ENCODE assay signal across 8 mouse cellular contexts in genomic region chr14:12283641-12284040, GRCm38 (mm10). TPM values are rescaled to one million over a fixed set of nuclear protein-coding genes. Genes with fewer than 3 reads are reported as not detected.
A peak's percentile ranks its signal among the peaks of the same experiment; 100 is the strongest.
DNase-seq lines count a peak whose midpoint lies in the region; ATAC-seq and TF ChIP-seq lines count a peak whose summit lies in the region.

Gm49355 (plus strand) TSS chr14:12283976.

- no peak for ATAC-seq in erythroblast, adult 5-6 weeks (replicated peaks; ENCODE audit: low FRiP score, poor library complexity, severe bottlenecking)
- ATAC-seq in liver, embryonic 12.5 days: 0 out of 2 replicates have a peak, but pooled peaks have one; percentile 1
- ATAC-seq in inflammation-experienced regulatory T-cells, adult 6 months: no peak

- no peak for TF ChIP-seq POLR2A in testis, adult 2 months (IDR thresholded peaks at IDR 0.05; ENCODE audit: control insufficient read depth, low read depth, low read length)

- WGBS in liver, embryonic 12.5 days (ENCODE audit: insufficient replicate concordance): 69% methylated on average over 6 of the region's 6 CpGs

- DNase-seq in testis, postnatal 10 days (ENCODE audit: low spot score): no peak
- no peak for DNase-seq in embryo, embryonic 10 days (ENCODE audit: low spot score)
- DNase-seq in frontal cortex, postnatal 10 days (ENCODE audit: low spot score in 2 of 2): no peak

- H3K4me1 ChIP-seq in erythroblast, embryonic 14.5 days (ENCODE audit: control insufficient read depth): peaks cover 10% of the 10 kb centered on the region
- no peaks in the 10 kb centered on the region for H3K4me1 ChIP-seq in testis, adult 2 months (ENCODE audit: control insufficient read depth, insufficient read depth, low read length)
- H3K4me1 ChIP-seq in liver, embryonic 12.5 days: 0 out of 2 replicates have a peak, but pooled peaks cover 7% of the 10 kb centered on the region

- peak within 1 kb of the TSS; percentile 93 for H3K27ac ChIP-seq in testis, adult 2 months (ENCODE audit: control insufficient read depth, insufficient read depth, low read depth, low read length)
- H3K27ac ChIP-seq in liver, embryonic 12.5 days: peak within 1 kb of the TSS; percentile 91

- peaks cover 4% of the 10 kb centered on the region for H3K36me3 ChIP-seq in erythroblast, embryonic 14.5 days (ENCODE audit: control insufficient read depth)
- H3K36me3 ChIP-seq in testis, adult 2 months (ENCODE audit: control insufficient read depth, insufficient read depth, low read length): no peaks in the 10 kb centered on the region
- H3K36me3 ChIP-seq in liver, embryonic 12.5 days: peaks cover 8% of the 10 kb centered on the region; the same call in 1 of the 2 replicates

- peaks cover 2% of the 10 kb centered on the region; the same call in 1 of the 2 replicates for H3K27me3 ChIP-seq in erythroblast, embryonic 14.5 days (ENCODE audit: control insufficient read depth)
- H3K27me3 ChIP-seq in testis, adult 2 months (ENCODE audit: control insufficient read depth, insufficient read depth, low read length): no peaks in the 10 kb centered on the region
- H3K27me3 ChIP-seq in liver, embryonic 12.5 days (replicated peaks): peaks cover 3% of the 10 kb centered on the region; the same call in 1 of the 2 replicates

- peak within 1 kb of the TSS; percentile 76 for H3K4me3 ChIP-seq in erythroblast, embryonic 14.5 days (replicated peaks)
- H3K4me3 ChIP-seq in testis, adult 2 months (ENCODE audit: control insufficient read depth, low read depth, low read length): peak within 1 kb of the TSS; percentile 98
- peak within 1 kb of the TSS; percentile 81 for H3K4me3 ChIP-seq in liver, embryonic 12.5 days

- H3K4me2 ChIP-seq in liver, embryonic 12.5 days: peak within 1 kb of the TSS; percentile 74

- no peaks in the 10 kb centered on the region for H3K9me3 ChIP-seq in erythroblast, embryonic 14.5 days (ENCODE audit: control insufficient read depth, low read length)
- no peaks in the 10 kb centered on the region for H3K9me3 ChIP-seq in liver, embryonic 12.5 days (replicated peaks)

- no peak for TF ChIP-seq CTCF in testis, adult 2 months (IDR thresholded peaks at IDR 0.05; ENCODE audit: control insufficient read depth, insufficient read depth, insufficient replicate concordance, low read depth, low read length)

- peak within 1 kb of the TSS; percentile 84 for H3K9ac ChIP-seq in liver, embryonic 12.5 days

RNA-seq across cellular contexts. Expression of gene Gm49355, which starts in this region (rescaled TPM):
- not detected in 2 replicates for polyA plus RNA-seq in erythroblast, embryonic 14.5 days (2012)
- not detected in 2 replicates for total RNA-seq in erythroblast, adult 5-6 weeks (2015; ENCODE audit: low replicate concordance)
- total RNA-seq in erythroblast, adult 5-6 weeks (2017; ENCODE audit: low replicate concordance): not detected in 2 replicates
- polyA plus RNA-seq in testis, adult 2 months (2012; rRNA removed): 0.41 and 0.49 TPM in 2 replicates
- polyA plus RNA-seq in liver, embryonic 12.5 days (2016; fragmentation: Nextera tagmentation; extraction: Ambion mirVana): 0.08 and 0.17 TPM in 2 replicates
- polyA plus RNA-seq in inflammation-experienced regulatory T-cells, adult 6 months (2017; shearing (Covaris generic)): not detected

Comparison
In these comparisons a context has a peak if more than half of its experiments do, and no peak if none do; other contexts are left out.
1. Peak in ATAC-seq, H3K4me3 ChIP-seq, H3K27ac ChIP-seq, H3K9ac ChIP-seq and H3K4me2 ChIP-seq in liver, embryonic 12.5 days; RNA of the gene not detected or under 1 TPM.